Mouse (Mus musculus): ENCODE data around the gene Dohh. TPM values are rescaled to one million over a fixed set of nuclear protein-coding genes. Genes with fewer than 3 reads are reported as not detected.

The Dohh gene
- total and polyA plus RNA-seq, 3 experiments, result 78.2 to 131 (median 81.7) TPM

GRCm38 (mm10) chr10:81356352-81356990, 27.8 kb upstream of the Dohh start (continued):
- TF ChIP-seq CHD2 (IDR thresholded peaks at IDR 0.05; ENCODE audit: low read length) (0 out of 2 replicates have a peak, but pooled peaks have one; percentile 25), HCFC1 (IDR thresholded peaks at IDR 0.05; ENCODE audit: low read depth, low read length) (no peak)

- Histone ChIP-seq H3K4me1 (ENCODE audit: control insufficient read depth in 1 of 2, insufficient read depth in 2 of 2) (peaks cover 23 to 67% of the 10 kb centered on the region in 2 experiments), H3K79me2 (replicated peaks; ENCODE audit: control insufficient read depth, extremely low read depth, insufficient read depth, poor library complexity, severe bottlenecking) (no peaks in the 10 kb centered on the region; the same call in 1 of the 2 replicates), H3K27ac (ENCODE audit: insufficient read depth, low read depth) (peak within 1 kb of the TSS; percentile 43), H3K4me3 (replicated peaks in 1 of 3; ENCODE audit: low read depth in 2 of 3, low read length in 2 of 3, poor library complexity in 1 of 3) (peak within 1 kb of the TSS; percentile 81 to 92 (median 92)), H3K36me3 (replicated peaks in 1 of 2; ENCODE audit: control insufficient read depth in 1 of 2, insufficient read depth in 1 of 2, low read length in 1 of 2) (peaks cover 14 to 28% of the 10 kb centered on the region in 2 experiments), H3K9ac (ENCODE audit: insufficient read depth, low read depth) (peak within 1 kb of the TSS; percentile 72), H3K9me3 (replicated peaks; ENCODE audit: low read length) (no peaks in the 10 kb centered on the region), H3K4me2 (ENCODE audit: insufficient read depth, low read depth, poor library complexity, severe bottlenecking) (peak within 1 kb of the TSS; percentile 74), H3K27me3 (replicated peaks) (no peaks in the 10 kb centered on the region)
- in situ Hi-C loops (cut with MboI; ENCODE audit: low pct_ligation_motif_present, low pct_unique_long_range_greater_than_20kb, low sequenced_read_pairs), result loop anchor here (10.0 kb wide), 1 partner anchor 162 kb away; no protein-coding TSS in a partner anchor
- dilution Hi-C loops (cut with MboI; ENCODE audit: extremely low pct_ligation_motif_present, extremely low pct_unique_long_range_greater_than_20kb, low sequenced_read_pairs), result no loop called here
- DNase-seq (ENCODE audit: extremely low read depth), result peak; percentile 81
- TF ChIP-seq BHLHE40 (IDR thresholded peaks at IDR 0.05; ENCODE audit: low read depth, low read length) (no peak), JUN (IDR thresholded peaks at IDR 0.05; ENCODE audit: insufficient read depth, low read depth, low read length) (no peak), UBTF (IDR thresholded peaks at IDR 0.05; ENCODE audit: low read depth, low read length) (peak; percentile 78), ZNF384 (IDR thresholded peaks at IDR 0.05; ENCODE audit: low read depth, low read length) (no peak), TBP (conservative IDR thresholded peaks at IDR 0.05; ENCODE audit: low read depth, low read length) (0 out of 2 replicates have a peak, but pooled peaks have one; percentile 12), ZKSCAN1 (IDR thresholded peaks at IDR 0.05; ENCODE audit: borderline replicate concordance, low read depth, low read length) (no peak), ZMIZ1 (IDR thresholded peaks at IDR 0.05; ENCODE audit: low read depth, low read length) (no peak), KAT2A (IDR thresholded peaks at IDR 0.05; ENCODE audit: insufficient replicate concordance, low read length) (no peak), USF1 (IDR thresholded peaks at IDR 0.05; ENCODE audit: low read depth, low read length) (no peak), NRF1 (IDR thresholded peaks at IDR 0.05; ENCODE audit: low read depth, low read length) (peak; percentile 41; the same call in 1 of the 2 replicates), MYC (IDR thresholded peaks at IDR 0.05; ENCODE audit: low read depth, low read length) (peak; percentile 80), HCFC1 (IDR thresholded peaks at IDR 0.05; ENCODE audit: low read depth, low read length) (peak; percentile 62), MAX (IDR thresholded peaks at IDR 0.05; ENCODE audit: low read length) (peak; percentile 62; the same call in 1 of the 2 replicates), CTCF (conservative IDR thresholded peaks at IDR 0.05 in 1 of 2, IDR thresholded peaks at IDR 0.05 in 1 of 2; ENCODE audit: low read depth in 2 of 2, low read length in 2 of 2) (no peak), CHD2 (IDR thresholded peaks at IDR 0.05; ENCODE audit: low read length) (peak; percentile 79), ELF1 (IDR thresholded peaks at IDR 0.05; ENCODE audit: low read depth, low read length) (peak; percentile 56), MAFK (IDR thresholded peaks at IDR 0.05; ENCODE audit: insufficient replicate concordance, low read length) (no peak), GABPA (IDR thresholded peaks at IDR 0.05; ENCODE audit: insufficient replicate concordance, low read depth, low read length) (no peak), RCOR1 (conservative IDR thresholded peaks at IDR 0.05; ENCODE audit: low read depth, low read length) (no peak; the same call in 1 of the 2 replicates), POLR2A (IDR thresholded peaks at IDR 0.05; ENCODE audit: low read depth, low read length) (peak; percentile 71), SIN3A (IDR thresholded peaks at IDR 0.05; ENCODE audit: low read length) (peak; percentile 51; the same call in 1 of the 2 replicates), USF2 (conservative IDR thresholded peaks at IDR 0.05; ENCODE audit: low read depth, low read length) (no peak), EP300 (IDR thresholded peaks at IDR 0.05; ENCODE audit: low read length) (no peak), ETS1 (conservative IDR thresholded peaks at IDR 0.05; ENCODE audit: low read depth, low read length) (no peak), MXI1 (IDR thresholded peaks at IDR 0.05; ENCODE audit: low read depth, low read length) (no peak), IRF4 (IDR thresholded peaks at IDR 0.05; ENCODE audit: low read depth, low read length) (0 out of 2 replicates have a peak, but pooled peaks have one; percentile 27), RAD21 (IDR thresholded peaks at IDR 0.05; ENCODE audit: low read depth, low read length) (no peak), NELFE (IDR thresholded peaks at IDR 0.05; ENCODE audit: low read depth, low read length) (peak; percentile 43), MAZ (IDR thresholded peaks at IDR 0.05; ENCODE audit: low read depth, low read length) (peak; percentile 65; the same call in 1 of the 2 replicates), POLR2AphosphoS2 (IDR thresholded peaks at IDR 0.05; ENCODE audit: low read depth, low read length) (no peak), JUND (conservative IDR thresholded peaks at IDR 0.05; ENCODE audit: low read depth, low read length) (no peak), CHD1 (IDR thresholded peaks at IDR 0.05; ENCODE audit: low read depth, low read length) (no peak), MEF2A (IDR thresholded peaks at IDR 0.05; ENCODE audit: borderline replicate concordance, low read depth, low read length) (0 out of 2 replicates have a peak, but pooled peaks have one; percentile 12), PAX5 (IDR thresholded peaks at IDR 0.05; ENCODE audit: low read length) (no peak)
These were observed 27.0 kb upstream of the Dohh start, which contains the start of gene Mfsd12 for GRCm38 (mm10) chr10:81356991-81357844. Gene Mfsd12, plus strand, starts transcription at chr10:81357491.

All from CH12.LX (cell line).